Mouse (Mus musculus): Measurements from ENCODE around the gene Hipk1.

- TF ChIP-seq ZC3H11A (IDR thresholded peaks at IDR 0.05; ENCODE audit: borderline replicate concordance, low read depth, low read length) (no peak), ZNF384 (IDR thresholded peaks at IDR 0.05; ENCODE audit: low read depth, low read length) (no peak)
Observed at GRCm38 (mm10) chr3:103831146-103831545, 39.8 kb upstream of the Hipk1 start.

Measured in ES-E14 (cell line).